Mouse (Mus musculus): ENCODE data around the gene Helq. TPM values are rescaled to one million over a fixed set of nuclear protein-coding genes. Genes with fewer than 3 reads are reported as not detected.

Gene Helq
- total and polyA plus RNA-seq, 3 experiments: 12.1 to 24.3 (median 13.1) TPM

DNA sequence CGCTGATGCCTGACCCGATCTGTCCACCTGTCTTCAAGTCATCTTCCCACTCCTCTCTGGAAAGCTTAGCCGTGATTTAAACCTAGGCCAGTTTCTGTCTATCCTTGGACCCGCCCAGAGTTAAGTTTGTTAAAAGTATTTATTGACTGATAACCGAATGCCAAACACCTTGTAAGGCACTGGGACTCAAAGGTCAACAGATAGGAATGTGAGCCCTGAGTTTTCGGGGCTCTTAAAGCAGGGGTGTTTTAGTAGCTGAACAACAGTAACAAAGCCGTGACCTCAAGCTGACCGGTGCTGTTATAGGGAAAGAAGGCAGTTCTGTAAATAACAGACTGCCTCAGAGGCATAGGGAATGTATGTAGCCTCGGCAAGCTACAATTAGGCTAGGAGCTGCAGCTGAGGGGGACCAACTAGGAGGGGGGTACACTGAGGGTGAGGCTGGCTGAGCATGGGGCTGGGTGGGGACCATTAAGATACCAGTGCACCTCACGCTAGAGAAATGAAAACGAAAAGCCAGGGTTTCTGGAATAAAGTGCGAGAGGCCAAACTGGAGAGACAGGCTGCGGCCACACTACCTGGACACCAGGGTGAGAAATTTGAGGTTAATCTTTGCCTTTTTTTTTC lies 22.5 kb downstream of the Helq start:
- dilution Hi-C loops (cut with MboI; ENCODE audit: extremely low pct_ligation_motif_present, extremely low pct_unique_long_range_greater_than_20kb, low sequenced_read_pairs): no loop called here
- H3K27ac ChIP-seq (ENCODE audit: insufficient read depth, low read depth): no peak overlapping the region
- no peak overlapping the region for H3K4me3 ChIP-seq (replicated peaks in 1 of 3; ENCODE audit: low read depth in 2 of 3, low read length in 2 of 3, poor library complexity in 1 of 3)
- no peaks in the 10 kb centered on the region; the same call in 1 of the 2 replicates for H3K79me2 ChIP-seq (replicated peaks; ENCODE audit: control insufficient read depth, extremely low read depth, insufficient read depth, poor library complexity, severe bottlenecking)
- peaks cover 49 to 90% of the 10 kb centered on the region in 2 experiments for H3K36me3 ChIP-seq (replicated peaks in 1 of 2; ENCODE audit: control insufficient read depth in 1 of 2, insufficient read depth in 1 of 2, low read length in 1 of 2)
- no peak overlapping the region for H3K9ac ChIP-seq (ENCODE audit: insufficient read depth, low read depth)
- no peak for TF ChIP-seq USF2 (conservative IDR thresholded peaks at IDR 0.05; ENCODE audit: low read depth, low read length)
- no peak for TF ChIP-seq NELFE (IDR thresholded peaks at IDR 0.05; ENCODE audit: low read depth, low read length)
- TF ChIP-seq CHD2 (IDR thresholded peaks at IDR 0.05; ENCODE audit: low read length): no peak
- TF ChIP-seq EP300 (IDR thresholded peaks at IDR 0.05; ENCODE audit: low read length): no peak
- no peak for TF ChIP-seq POLR2A (IDR thresholded peaks at IDR 0.05; ENCODE audit: low read depth, low read length)
- no peak for TF ChIP-seq E2F4 (IDR thresholded peaks at IDR 0.05; ENCODE audit: insufficient replicate concordance, low read depth, low read length)
- TF ChIP-seq BHLHE40 (IDR thresholded peaks at IDR 0.05; ENCODE audit: low read depth, low read length): no peak
- TF ChIP-seq TCF12 (IDR thresholded peaks at IDR 0.05; ENCODE audit: low read depth, low read length): no peak
- TF ChIP-seq RCOR1 (conservative IDR thresholded peaks at IDR 0.05; ENCODE audit: low read depth, low read length): no peak
- TF ChIP-seq ZKSCAN1 (IDR thresholded peaks at IDR 0.05; ENCODE audit: borderline replicate concordance, low read depth, low read length): no peak
- no peak for TF ChIP-seq ETS1 (conservative IDR thresholded peaks at IDR 0.05; ENCODE audit: low read depth, low read length)
- TF ChIP-seq JUND (conservative IDR thresholded peaks at IDR 0.05; ENCODE audit: low read depth, low read length): no peak
- TF ChIP-seq UBTF (IDR thresholded peaks at IDR 0.05; ENCODE audit: low read depth, low read length): no peak
- no peak for TF ChIP-seq ZMIZ1 (IDR thresholded peaks at IDR 0.05; ENCODE audit: low read depth, low read length)
- no peak for TF ChIP-seq MXI1 (IDR thresholded peaks at IDR 0.05; ENCODE audit: low read depth, low read length)
- no peak for TF ChIP-seq MAZ (IDR thresholded peaks at IDR 0.05; ENCODE audit: low read depth, low read length)
- no peak for TF ChIP-seq JUN (IDR thresholded peaks at IDR 0.05; ENCODE audit: insufficient read depth, low read depth, low read length)
- TF ChIP-seq NRF1 (IDR thresholded peaks at IDR 0.05; ENCODE audit: low read depth, low read length): no peak
- TF ChIP-seq ZC3H11A (IDR thresholded peaks at IDR 0.05; ENCODE audit: low read depth, low read length): no peak
- no peak for TF ChIP-seq RAD21 (IDR thresholded peaks at IDR 0.05; ENCODE audit: low read depth, low read length)
- H3K27me3 ChIP-seq (replicated peaks): no peaks in the 10 kb centered on the region
- H3K9me3 ChIP-seq (replicated peaks; ENCODE audit: low read length): no peaks in the 10 kb centered on the region
- in situ Hi-C loops (cut with MboI; ENCODE audit: low pct_ligation_motif_present, low pct_unique_long_range_greater_than_20kb, low sequenced_read_pairs): loop anchor here (10.0 to 25.0 kb wide), 2 partner anchors 61 to 214 kb away; partner anchors contain the start of genes Hpse and Plac8
- no peak overlapping the region for H3K4me2 ChIP-seq (ENCODE audit: insufficient read depth, low read depth, poor library complexity, severe bottlenecking)
- no peak for DNase-seq (ENCODE audit: extremely low read depth)
- no peaks in the 10 kb centered on the region for H3K4me1 ChIP-seq (ENCODE audit: control insufficient read depth in 1 of 2, insufficient read depth in 2 of 2)

DNA sequence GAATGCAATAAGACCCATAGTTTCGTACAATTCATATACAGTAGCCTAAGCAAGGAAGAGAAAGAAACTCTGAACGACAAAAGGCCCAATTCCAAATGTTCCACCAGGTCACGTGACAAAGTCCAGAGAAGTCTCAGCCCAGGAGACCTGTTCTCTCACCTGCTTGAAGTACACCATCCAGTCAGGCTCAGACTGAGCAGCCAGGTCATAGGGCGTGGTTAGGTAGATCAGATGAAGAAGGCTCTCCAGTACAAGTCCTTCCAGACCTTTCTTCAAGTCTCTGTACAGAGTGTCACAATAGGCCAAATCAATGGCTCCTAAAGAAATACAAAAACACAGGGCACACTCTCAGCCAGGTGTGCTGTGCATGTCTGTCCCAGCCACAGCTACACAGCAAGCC lies 26.8 kb downstream of the Helq start:
- H3K4me2 ChIP-seq (ENCODE audit: insufficient read depth, low read depth, poor library complexity, severe bottlenecking): no peak overlapping the region
- peaks cover 60 to 94% of the 10 kb centered on the region in 2 experiments for H3K36me3 ChIP-seq (replicated peaks in 1 of 2; ENCODE audit: control insufficient read depth in 1 of 2, insufficient read depth in 1 of 2, low read length in 1 of 2)
- H3K4me3 ChIP-seq (replicated peaks in 1 of 3; ENCODE audit: low read depth in 2 of 3, low read length in 2 of 3, poor library complexity in 1 of 3): no peak overlapping the region
- no peaks in the 10 kb centered on the region for H3K27me3 ChIP-seq (replicated peaks)
- no peak for TF ChIP-seq ZKSCAN1 (IDR thresholded peaks at IDR 0.05; ENCODE audit: borderline replicate concordance, low read depth, low read length)
- no peak for TF ChIP-seq MAFK (IDR thresholded peaks at IDR 0.05; ENCODE audit: insufficient replicate concordance, low read length)
- no peak for TF ChIP-seq USF1 (IDR thresholded peaks at IDR 0.05; ENCODE audit: low read depth, low read length)
- no peak for TF ChIP-seq IRF4 (IDR thresholded peaks at IDR 0.05; ENCODE audit: low read depth, low read length)
- TF ChIP-seq ZMIZ1 (IDR thresholded peaks at IDR 0.05; ENCODE audit: low read depth, low read length): no peak
- TF ChIP-seq NELFE (IDR thresholded peaks at IDR 0.05; ENCODE audit: low read depth, low read length): no peak
- TF ChIP-seq ZC3H11A (IDR thresholded peaks at IDR 0.05; ENCODE audit: low read depth, low read length): no peak
- TF ChIP-seq BHLHE40 (IDR thresholded peaks at IDR 0.05; ENCODE audit: low read depth, low read length): no peak
- no peak for TF ChIP-seq E2F4 (IDR thresholded peaks at IDR 0.05; ENCODE audit: insufficient replicate concordance, low read depth, low read length)
- no peak for TF ChIP-seq USF2 (conservative IDR thresholded peaks at IDR 0.05; ENCODE audit: low read depth, low read length)
- TF ChIP-seq CHD2 (IDR thresholded peaks at IDR 0.05; ENCODE audit: low read length): no peak
- TF ChIP-seq CHD1 (IDR thresholded peaks at IDR 0.05; ENCODE audit: low read depth, low read length): no peak
- TF ChIP-seq MEF2A (IDR thresholded peaks at IDR 0.05; ENCODE audit: borderline replicate concordance, low read depth, low read length): no peak
- TF ChIP-seq JUND (conservative IDR thresholded peaks at IDR 0.05; ENCODE audit: low read depth, low read length): no peak
- no peak for TF ChIP-seq ELF1 (IDR thresholded peaks at IDR 0.05; ENCODE audit: low read depth, low read length)
- no peak for TF ChIP-seq SMC3 (IDR thresholded peaks at IDR 0.05; ENCODE audit: low read depth, low read length)
- no peak for DNase-seq (ENCODE audit: extremely low read depth)
- H3K9ac ChIP-seq (ENCODE audit: insufficient read depth, low read depth): no peak overlapping the region
- H3K9me3 ChIP-seq (replicated peaks; ENCODE audit: low read length): no peaks in the 10 kb centered on the region
- dilution Hi-C loops (cut with MboI; ENCODE audit: extremely low pct_ligation_motif_present, extremely low pct_unique_long_range_greater_than_20kb, low sequenced_read_pairs) (no loop called here), in situ Hi-C loops (cut with MboI; ENCODE audit: low pct_ligation_motif_present, low pct_unique_long_range_greater_than_20kb, low sequenced_read_pairs) (loop anchor here (10.0 kb wide), 1 partner anchor 57 kb away; the partner anchor contains the start of gene Hpse)
- H3K79me2 ChIP-seq (replicated peaks; ENCODE audit: control insufficient read depth, extremely low read depth, insufficient read depth, poor library complexity, severe bottlenecking): no peaks in the 10 kb centered on the region
- H3K27ac ChIP-seq (ENCODE audit: insufficient read depth, low read depth): no peak overlapping the region
- no peaks in the 10 kb centered on the region for H3K4me1 ChIP-seq (ENCODE audit: control insufficient read depth in 1 of 2, insufficient read depth in 2 of 2)

Measured in CH12.LX (cell line).